Mouse (Mus musculus) cerebellum, adult 2 months (tissue): Measurements from ENCODE around the gene Nrap. TPM values are rescaled to one million over a fixed set of nuclear protein-coding genes. Genes with fewer than 3 reads are reported as not detected.
A peak's percentile ranks its signal among the peaks of the same experiment; 100 is the strongest.

ENCODE experiments used
- DNase-seq, 2 experiments: peaks; one replicate each; pipeline ENCODE4 v3.0.0; 2021
- H3K27ac ChIP-seq: fragments of 200-500 bp; 2 replicates; pipeline ENCODE4 v1.5.1; 2012; ENCODE audit warnings: low read length, control low read depth, inconsistent platforms; ENCODE audit not compliant: insufficient read depth
- H3K27me3 ChIP-seq: fragments of 200-500 bp; 2 replicates; pipeline ENCODE4 v1.6.1; 2012; ENCODE audit warnings: inconsistent platforms, mild to moderate bottlenecking, low read length, moderate library complexity; ENCODE audit not compliant: control insufficient read depth, insufficient read depth
- H3K4me1 ChIP-seq: fragments of 200-500 bp; 2 replicates; pipeline ENCODE4 v1.6.1; 2011; ENCODE audit warnings: low read length; ENCODE audit not compliant: control insufficient read depth, insufficient read depth
- H3K4me3 ChIP-seq: fragments of 200-500 bp; replicated peaks from 2 replicates; pipeline ENCODE3; 2011; ENCODE audit warnings: mild to moderate bottlenecking, low read depth, low read length, control low read depth; ENCODE audit not compliant: insufficient read depth
- CTCF ChIP-seq: fragments of 200-500 bp; IDR thresholded peaks from 2 replicates; pipeline ENCODE4 v1.5.1; 2011; ENCODE audit warnings: low read depth, mild to moderate bottlenecking, control low read depth, low read length, moderate library complexity, borderline replicate concordance; ENCODE audit not compliant: insufficient read depth
- POLR2A ChIP-seq: fragments of 200-500 bp; IDR thresholded peaks from 2 replicates; pipeline ENCODE4 v1.6.1; 2011; ENCODE audit warnings: low read length, control low read depth, borderline replicate concordance; ENCODE audit not compliant: insufficient read depth
- WGBS: fragments of 180-500 bp; shearing (Covaris S2); methylation state at CpG from one replicate; pipeline ENCODE4 v1.1.7; 2018; 5-methylcytosine and 5-hydroxymethylcytosine counted together
- polyA plus RNA-seq: library from polyadenylated mRNA; depleted of rRNA; stranded (reverse); fragments of >200 nt; gene quantifications from 2 replicates; pipeline ENCODE4 v1.2.3, GENCODE M21; 2012

Gene Nrap
- polyA plus RNA-seq, 1 experiment, result 0.74 TPM

DNA sequence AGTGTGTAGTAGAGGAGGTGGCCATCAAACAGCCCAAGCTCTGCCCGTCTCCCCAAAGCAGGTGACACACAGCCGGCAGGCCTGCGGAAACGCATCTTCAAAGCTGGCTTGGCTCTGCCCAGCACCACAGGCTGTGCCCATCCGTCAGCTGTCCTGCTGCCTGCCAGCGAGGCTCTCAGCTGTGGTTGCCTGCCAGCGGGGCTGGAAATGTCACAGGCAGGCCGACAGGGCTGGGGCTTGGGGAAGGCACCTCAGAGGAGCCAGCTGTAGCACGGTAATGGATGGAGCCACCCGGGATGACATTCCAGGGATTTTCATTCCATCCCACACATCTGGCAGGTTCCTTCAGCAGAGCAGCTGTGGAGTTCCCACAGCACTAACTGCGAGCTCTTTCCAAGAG, 89.0 kb downstream of the Nrap start:
- Histone ChIP-seq H3K27ac (no peak overlapping the region), H3K4me1 (peaks cover 1% of the 10 kb centered on the region; the same call in 1 of the 2 replicates), H3K4me3 (no peak overlapping the region), H3K27me3 (no peaks in the 10 kb centered on the region)
- TF ChIP-seq CTCF (no peak), POLR2A (no peak)
- 25% methylated on average over 11 of the region's 11 CpGs for WGBS
- DNase-seq, result peak in 1 of 2 experiments; percentile 13

DNA sequence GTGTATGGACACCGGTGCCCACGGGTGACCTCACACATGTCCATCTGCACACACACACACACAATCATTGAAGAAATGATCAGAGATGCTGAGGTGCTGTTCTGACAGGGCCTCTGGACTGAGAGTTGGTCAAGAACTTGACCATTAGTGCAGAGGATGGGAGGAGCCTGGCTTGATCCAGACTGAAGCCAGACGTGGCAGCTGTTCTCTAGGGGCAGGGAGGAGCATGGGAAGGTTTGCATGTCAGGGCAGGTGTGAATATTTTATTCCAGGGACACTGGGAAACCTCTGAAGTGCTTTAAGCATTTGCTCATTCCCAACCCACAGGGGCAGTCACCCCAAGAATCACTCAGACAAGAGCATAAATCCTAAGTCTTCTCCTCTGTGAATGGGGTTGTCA, 92.6 kb downstream of the Nrap start:
- peaks cover 3% of the 10 kb centered on the region; the same call in 1 of the 2 replicates for H3K4me1 ChIP-seq
- 82% methylated on average over 3 of the region's 3 CpGs for WGBS
- DNase-seq, result no peak
- H3K4me3 ChIP-seq, result no peak overlapping the region
- no peak overlapping the region for H3K27ac ChIP-seq
- H3K27me3 ChIP-seq, result no peaks in the 10 kb centered on the region
- TF ChIP-seq POLR2A (no peak), CTCF (no peak)

DNA sequence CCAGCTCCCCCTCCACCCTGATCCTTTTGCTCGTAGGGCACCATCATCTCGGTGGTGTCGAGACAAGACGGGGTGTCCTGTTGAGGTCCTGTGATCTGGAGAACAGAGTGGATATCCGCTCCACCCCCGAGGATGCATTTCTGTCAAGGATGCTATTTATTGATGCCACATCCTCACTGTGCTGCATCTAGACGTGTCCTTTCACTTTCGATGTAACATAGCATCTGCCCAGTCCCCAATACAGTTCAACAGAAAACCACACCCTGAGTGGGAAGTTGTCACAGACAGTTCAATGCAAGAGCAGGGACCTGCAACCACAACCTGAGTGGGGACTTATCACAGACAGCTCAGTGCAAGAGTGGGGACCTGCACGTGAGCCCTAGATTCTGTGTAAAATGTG, 93.2 kb downstream of the Nrap start:
- no peak overlapping the region for H3K27ac ChIP-seq
- no peak for DNase-seq
- no peak overlapping the region for H3K4me3 ChIP-seq
- WGBS, result 80% methylated on average over 9 of the region's 9 CpGs
- TF ChIP-seq POLR2A (no peak), CTCF (no peak)
- H3K4me1 ChIP-seq, result peaks cover 3% of the 10 kb centered on the region; the same call in 1 of the 2 replicates
- H3K27me3 ChIP-seq, result no peaks in the 10 kb centered on the region

DNA sequence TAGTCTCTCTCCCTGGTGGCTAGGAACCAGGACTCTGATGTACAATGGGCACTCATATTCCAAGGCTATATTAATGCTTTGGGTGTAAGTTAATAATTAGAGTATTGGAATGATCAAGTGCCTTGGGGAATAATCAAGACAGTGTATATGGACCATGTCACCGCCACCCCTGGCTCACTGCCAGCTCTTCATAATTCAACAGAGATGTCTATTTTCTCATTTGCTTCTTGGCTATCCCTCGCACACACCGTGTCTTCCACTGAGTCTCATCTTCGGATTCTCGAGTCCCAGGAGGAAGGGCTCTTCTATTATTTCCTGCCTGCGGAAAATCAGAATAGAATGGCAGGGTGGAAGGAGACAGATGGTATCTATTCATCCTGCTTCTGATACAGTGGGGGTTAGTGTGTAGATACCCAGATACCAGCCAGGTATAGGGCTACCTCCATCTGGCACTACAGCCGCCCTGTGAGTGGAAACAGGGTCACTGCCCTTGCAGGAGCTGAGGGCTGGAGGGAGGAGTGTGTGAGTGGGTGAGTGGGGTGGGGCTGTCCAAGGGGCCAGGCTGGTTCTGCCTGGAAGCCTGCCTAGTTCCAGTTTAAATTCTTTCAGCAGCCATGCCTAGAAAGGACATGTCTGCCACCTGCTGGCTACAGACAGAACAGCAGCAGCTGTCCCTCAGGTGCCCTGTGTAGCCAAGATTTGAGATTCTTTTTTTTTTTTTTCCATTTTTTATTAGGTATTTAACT, 95.0 kb downstream of the Nrap start:
- TF ChIP-seq POLR2A (no peak), CTCF (peak; percentile 78)
- Histone ChIP-seq H3K27ac (no peak overlapping the region), H3K27me3 (no peaks in the 10 kb centered on the region), H3K4me3 (no peak overlapping the region), H3K4me1 (peaks cover 3% of the 10 kb centered on the region; the same call in 1 of the 2 replicates)
- DNase-seq, result peak; percentile 89 to 93
- WGBS, result 5% methylated on average over 7 of the region's 7 CpGs

DNA sequence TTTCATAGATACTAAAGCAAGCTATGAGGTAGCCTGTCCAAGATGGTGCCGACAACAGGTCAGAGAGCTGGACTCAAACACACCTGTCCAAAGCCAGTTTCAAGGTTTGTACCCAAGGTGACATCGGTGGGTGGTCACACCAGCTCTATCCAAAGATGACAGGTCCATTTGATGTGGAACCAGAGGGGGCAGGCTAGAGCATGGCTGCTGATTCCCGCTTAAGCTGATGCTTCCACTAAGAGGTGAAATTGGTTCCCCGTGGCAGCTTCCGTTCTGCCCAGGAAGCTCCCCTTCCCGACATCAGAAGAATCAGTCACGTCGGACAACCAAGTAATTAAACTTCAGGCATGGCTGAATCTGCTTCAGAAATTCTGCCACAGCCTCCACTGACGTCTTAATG, 97.5 kb downstream of the Nrap start:
- WGBS, result 57% methylated on average over 9 of the region's 9 CpGs

GRCm38 (mm10) chr19:56291898-56292297, 97.9 kb downstream of the Nrap start:
- no peaks in the 10 kb centered on the region for H3K27me3 ChIP-seq
- no peak overlapping the region for H3K4me3 ChIP-seq
- DNase-seq, result no peak
- TF ChIP-seq POLR2A (no peak), CTCF (no peak)
- 61% methylated on average over 6 of the region's 6 CpGs for WGBS
- H3K27ac ChIP-seq, result no peak overlapping the region
- H3K4me1 ChIP-seq, result peaks cover 3% of the 10 kb centered on the region; the same call in 1 of the 2 replicates

More for the DNA sequence above, 97.5 kb downstream of the Nrap start:
- no peak overlapping the region for H3K4me3 ChIP-seq
- no peaks in the 10 kb centered on the region for H3K27me3 ChIP-seq
- peaks cover 3% of the 10 kb centered on the region; the same call in 1 of the 2 replicates for H3K4me1 ChIP-seq
- H3K27ac ChIP-seq, result no peak overlapping the region
- TF ChIP-seq POLR2A, result no peak
- no peak for TF ChIP-seq CTCF
- DNase-seq, result no peak

GRCm38 (mm10) chr19:56289642-56290041, 100.2 kb downstream of the Nrap start:
- Histone ChIP-seq H3K27ac (no peak overlapping the region), H3K4me3 (no peak overlapping the region), H3K4me1 (no peaks in the 10 kb centered on the region; the same call in 1 of the 2 replicates), H3K27me3 (no peaks in the 10 kb centered on the region)
- TF ChIP-seq POLR2A (no peak), CTCF (no peak)
- WGBS, result 84% methylated on average over 8 of the region's 8 CpGs
- DNase-seq, result no peak

DNA sequence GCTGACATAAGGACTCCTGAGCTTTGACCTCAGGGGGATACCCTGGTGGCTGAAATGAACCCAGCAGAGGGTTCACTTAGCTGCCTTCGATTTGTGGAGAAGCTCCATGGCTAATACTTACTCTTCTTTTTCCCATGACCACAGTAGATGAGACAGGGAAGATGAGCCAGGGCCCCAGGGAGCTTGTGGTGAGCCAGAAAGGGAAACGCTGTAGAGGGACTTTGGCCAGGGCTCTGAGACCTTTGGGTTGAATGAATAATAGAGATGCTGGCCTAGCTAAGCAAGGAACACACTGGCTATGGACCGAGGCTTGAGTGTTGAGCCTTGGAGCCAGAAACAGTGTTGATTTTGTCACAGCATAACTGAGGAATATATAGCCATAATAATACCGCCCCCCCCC, 101.4 kb downstream of the Nrap start:
- WGBS, result 37% methylated on average over 4 of the region's 4 CpGs
- no peak for TF ChIP-seq POLR2A
- TF ChIP-seq CTCF, result no peak
- H3K27ac ChIP-seq, result no peak overlapping the region
- no peak overlapping the region for H3K4me3 ChIP-seq
- H3K4me1 ChIP-seq, result no peaks in the 10 kb centered on the region; the same call in 1 of the 2 replicates
- H3K27me3 ChIP-seq, result no peaks in the 10 kb centered on the region
- DNase-seq, result no peak
